8 mouse cellular contexts compared by ENCODE assay signal in genomic region chr12:111442309-111443010, GRCm38 (mm10). TPM values are rescaled to one million over a fixed set of nuclear protein-coding genes. Genes with fewer than 3 reads are reported as not detected.
DNase-seq lines count a peak whose midpoint lies in the region; ATAC-seq and TF ChIP-seq lines count a peak whose summit lies in the region.

Gene Tnfaip2, plus strand, starts transcription at chr12:111442469.

- H3K9ac ChIP-seq in forebrain, embryonic 11.5 days (ENCODE audit: low read length) = peak within 1 kb of the TSS; percentile 2; the same call in 1 of the 2 replicates

- TF ChIP-seq CTCF in C2C12 (IDR thresholded peaks at IDR 0.05; ENCODE audit: control insufficient read depth, insufficient read depth, insufficient read length) = no peak

- H3K79me3 ChIP-seq in C2C12 (ENCODE audit: low read depth) = peaks cover 31% of the 10 kb centered on the region

- peak within 1 kb of the TSS; percentile 55 for H3K4me3 ChIP-seq in C2C12 (ENCODE audit: insufficient read depth, poor library complexity, severe bottlenecking)
- peak within 1 kb of the TSS; percentile 37 for H3K4me3 ChIP-seq in forebrain, embryonic 11.5 days (ENCODE audit: low read depth, low read length)
- H3K4me3 ChIP-seq in limb, embryonic 10.5 days = peak within 1 kb of the TSS; percentile 53
- peak within 1 kb of the TSS; percentile 61 for H3K4me3 ChIP-seq in midbrain, embryonic 10.5 days

- H3K4me1 ChIP-seq in forebrain, embryonic 11.5 days (replicated peaks; ENCODE audit: control insufficient read depth, insufficient read depth, low read length) = peaks cover 12% of the 10 kb centered on the region
- H3K4me1 ChIP-seq in limb, embryonic 10.5 days = peaks cover 46% of the 10 kb centered on the region
- peaks cover 57% of the 10 kb centered on the region for H3K4me1 ChIP-seq in midbrain, embryonic 10.5 days

- H3K36me3 ChIP-seq in C2C12 (ENCODE audit: control insufficient read depth, insufficient read depth) = peaks cover 21% of the 10 kb centered on the region
- no peaks in the 10 kb centered on the region for H3K36me3 ChIP-seq in forebrain, embryonic 11.5 days (ENCODE audit: control insufficient read depth, insufficient read depth, low read length)
- no peaks in the 10 kb centered on the region for H3K36me3 ChIP-seq in limb, embryonic 10.5 days
- H3K36me3 ChIP-seq in midbrain, embryonic 10.5 days = no peaks in the 10 kb centered on the region
- H3K36me3 ChIP-seq in splenic B cell, adult 2 months (ENCODE audit: control insufficient read depth, insufficient read depth, low read length, poor library complexity, severe bottlenecking) = no peaks in the 10 kb centered on the region

- intact Hi-C loops in heart, postnatal 25 days (cut with DNase I) = no loop called here

- no peaks in the 10 kb centered on the region for H3K27me3 ChIP-seq in C2C12 (ENCODE audit: control insufficient read depth, insufficient read depth, insufficient read length)
- H3K27me3 ChIP-seq in forebrain, embryonic 11.5 days (ENCODE audit: control insufficient read depth, insufficient read depth, low read length) = peaks cover 59% of the 10 kb centered on the region
- H3K27me3 ChIP-seq in limb, embryonic 10.5 days (ENCODE audit: low read depth, poor library complexity, severe bottlenecking) = peaks cover 100% of the 10 kb centered on the region
- H3K27me3 ChIP-seq in midbrain, embryonic 10.5 days (ENCODE audit: low read depth, poor library complexity, severe bottlenecking) = peaks cover 97% of the 10 kb centered on the region
- no peaks in the 10 kb centered on the region for H3K27me3 ChIP-seq in splenic B cell, adult 2 months (ENCODE audit: control insufficient read depth, insufficient read depth, low read length, poor library complexity, severe bottlenecking)

- no peak within 1 kb of the TSS for H3K27ac ChIP-seq in forebrain, embryonic 11.5 days (ENCODE audit: low read depth, low read length)
- H3K27ac ChIP-seq in limb, embryonic 10.5 days = peak within 1 kb of the TSS; percentile 17; the same call in 1 of the 2 replicates
- peak within 1 kb of the TSS; percentile 66; the same call in 1 of the 2 replicates for H3K27ac ChIP-seq in midbrain, embryonic 10.5 days (replicated peaks)

- peaks cover 51% of the 10 kb centered on the region for H3K79me2 ChIP-seq in C2C12 (ENCODE audit: control insufficient read depth, insufficient read depth)

- ATAC-seq in forebrain, embryonic 11.5 days (replicated peaks; ENCODE audit: low FRiP score) = peak; percentile 86

- peak within 1 kb of the TSS; percentile 74 for H3ac ChIP-seq in C2C12 (ENCODE audit: control insufficient read depth, insufficient read length, low read depth)

- H3K4me2 ChIP-seq in forebrain, embryonic 11.5 days (ENCODE audit: low read depth, low read length, severe bottlenecking) = peak within 1 kb of the TSS; percentile 74

- H3K9me3 ChIP-seq in forebrain, embryonic 11.5 days (ENCODE audit: control insufficient read depth, low read length) = no peaks in the 10 kb centered on the region
- H3K9me3 ChIP-seq in limb, embryonic 10.5 days (replicated peaks) = no peaks in the 10 kb centered on the region
- H3K9me3 ChIP-seq in midbrain, embryonic 10.5 days (replicated peaks) = 0 out of 2 replicates have a peak, but pooled peaks cover 3% of the 10 kb centered on the region

- DNase-seq in adrenal gland, adult 2 months = peak; percentile 91
- peak; percentile 87 for DNase-seq in forebrain, embryonic 11.5 days (ENCODE audit: low spot score)
- peak; percentile 78 for DNase-seq in heart, postnatal 25 days (ENCODE audit: low spot score)
- DNase-seq in limb, embryonic 10.5 days (ENCODE audit: low spot score) = peak; percentile 86
- DNase-seq in midbrain, embryonic 10.5 days (ENCODE audit: low spot score) = peak; percentile 86
- DNase-seq in splenic B cell, adult 2 months (ENCODE audit: low read depth, low spot score) = peak; percentile 42
- no peak for DNase-seq in frontal cortex, postnatal 14 days (ENCODE audit: low spot score in 2 of 2)

- WGBS in forebrain, embryonic 11.5 days = 1% methylated on average over 48 of the region's 48 CpGs
- under 1% methylated on average over 48 of the region's 48 CpGs for WGBS in limb, embryonic 10.5 days
- under 1% methylated on average over 48 of the region's 48 CpGs for WGBS in midbrain, embryonic 10.5 days

TF ChIP-seq in C2C12, 6 proteins besides CTCF, POLR2A, EP300 and RAD21:
- no peak for TF ChIP-seq MYOG (IDR thresholded peaks at IDR 0.05; ENCODE audit: control insufficient read depth, extremely low read depth, insufficient read length)
- TF ChIP-seq MAX (IDR thresholded peaks at IDR 0.05) = peak; percentile 25
TF ChIP-seq in C2C12: peak in this region for 1.

RNA-seq across cellular contexts. Expression of gene Tnfaip2, which starts in this region (rescaled TPM):
- polyA plus RNA-seq in C2C12 (2012; fragmentation: generic; extraction: Trizol) = 119 TPM
- 10 to 100 TPM; 12.2 to 19.5 TPM for total RNA-seq in adrenal gland, adult 2 months (2021)
- 15.8 and 22.7 TPM in 2 replicates for polyA plus RNA-seq in adrenal gland, adult 2 months (2012; rRNA removed)
- polyA plus RNA-seq in forebrain, embryonic 11.5 days (2014; fragmentation: Nextera tagmentation; extraction: Ambion mirVana) = 1.5 and 2.0 TPM in 2 replicates
- 10 to 100 TPM; 41.7 to 48.7 TPM for total RNA-seq in heart, postnatal 25 days (2021)
- polyA plus RNA-seq in limb, embryonic 10.5 days (2016; fragmentation: Nextera tagmentation; extraction: Ambion mirVana) = 4.3 and 6.0 TPM in 2 replicates
- 1.6 and 2.4 TPM in 2 replicates for polyA plus RNA-seq in midbrain, embryonic 10.5 days (2016; fragmentation: Nextera tagmentation; extraction: Ambion mirVana)

Comparison
In these comparisons a context has a peak if more than half of its experiments do, and no peak if none do; other contexts are left out.
1. DNase-seq: peak in adrenal gland, adult 2 months (single experiment), forebrain, embryonic 11.5 days (single experiment), heart, postnatal 25 days (single experiment), limb, embryonic 10.5 days (single experiment), midbrain, embryonic 10.5 days (single experiment) and splenic B cell, adult 2 months (single experiment); none in frontal cortex, postnatal 14 days (0 of 2).
2. Peak in every context shown above with its lines, with median percentiles within 50 percentile points of each other: H3K4me3 ChIP-seq.